Mouse (Mus musculus) brown adipose tissue, adult 24 weeks (tissue): ENCODE measurements around the gene Inpp5b. TPM values are rescaled to one million over a fixed set of nuclear protein-coding genes. Genes with fewer than 3 reads are reported as not detected.

ENCODE experiments used
- H3K27ac ChIP-seq: fragments of 200-500 bp; replicated peaks from 2 replicates; pipeline ENCODE4 v1.5.1; 2012; ENCODE audit warnings: low read depth, mild to moderate bottlenecking, low read length
- H3K4me1 ChIP-seq: fragments of 200-500 bp; 2 replicates; pipeline ENCODE4 v1.6.1; 2012; ENCODE audit warnings: low read length, mixed read lengths; ENCODE audit not compliant: control insufficient read depth, insufficient read depth, insufficient read length
- H3K4me3 ChIP-seq: fragments of 200-500 bp; 2 replicates; pipeline ENCODE4 v1.5.1; 2012; ENCODE audit warnings: low read depth, mild to moderate bottlenecking, low read length, moderate library complexity; ENCODE audit not compliant: insufficient read depth
- polyA plus RNA-seq: library from polyadenylated mRNA; stranded (reverse); fragments of >200 nt; gene quantifications from 2 replicates; pipeline ENCODE4 v1.2.4, GENCODE M21; 2012; ENCODE audit not compliant: missing spikeins, insufficient read depth, insufficient read length

Inpp5b gene
- polyA plus RNA-seq, 1 experiment, result 15.7 TPM

GRCm38 (mm10) chr4:124809136-124809883 lies 67.7 kb downstream of the Inpp5b start:
- no peak overlapping the region for H3K4me3 ChIP-seq
- H3K4me1 ChIP-seq, result peaks cover 10% of the 10 kb centered on the region
- peak overlapping the region; percentile 41; the same call in 1 of the 2 replicates for H3K27ac ChIP-seq

GRCm38 (mm10) chr4:124810056-124810455 lies 68.4 kb downstream of the Inpp5b start:
- no peak overlapping the region; the same call in 1 of the 2 replicates for H3K27ac ChIP-seq
- H3K4me3 ChIP-seq, result no peak overlapping the region
- peaks cover 10% of the 10 kb centered on the region for H3K4me1 ChIP-seq

GRCm38 (mm10) chr4:124811347-124811975 lies 69.8 kb downstream of the Inpp5b start:
- no peak overlapping the region for H3K27ac ChIP-seq

GRCm38 (mm10) chr4:124815901-124816300 lies 74.3 kb downstream of the Inpp5b start:
- H3K4me3 ChIP-seq, result no peak overlapping the region

More at GRCm38 (mm10) chr4:124811347-124811975, 69.8 kb downstream of the Inpp5b start:
- peaks cover 12% of the 10 kb centered on the region for H3K4me1 ChIP-seq
- H3K4me3 ChIP-seq, result no peak overlapping the region

GRCm38 (mm10) chr4:124817803-124818202 lies 76.2 kb downstream of the Inpp5b start:
- H3K27ac ChIP-seq, result peak overlapping the region; percentile 85

More at GRCm38 (mm10) chr4:124815901-124816300, 74.3 kb downstream of the Inpp5b start:
- no peak overlapping the region for H3K27ac ChIP-seq
- peaks cover 9% of the 10 kb centered on the region; the same call in 1 of the 2 replicates for H3K4me1 ChIP-seq

GRCm38 (mm10) chr4:124818832-124819231 lies 77.2 kb downstream of the Inpp5b start:
- H3K4me1 ChIP-seq, result peaks cover 7% of the 10 kb centered on the region; the same call in 1 of the 2 replicates
- H3K4me3 ChIP-seq, result no peak overlapping the region

More at GRCm38 (mm10) chr4:124817803-124818202, 76.2 kb downstream of the Inpp5b start:
- Histone ChIP-seq H3K4me3 (no peak overlapping the region), H3K4me1 (peaks cover 7% of the 10 kb centered on the region; the same call in 1 of the 2 replicates)

GRCm38 (mm10) chr4:124824967-124825366 lies 83.3 kb downstream of the Inpp5b start:
- H3K4me1 ChIP-seq, result no peaks in the 10 kb centered on the region
- H3K4me3 ChIP-seq, result no peak overlapping the region
- H3K27ac ChIP-seq, result no peak overlapping the region

More at GRCm38 (mm10) chr4:124818832-124819231, 77.2 kb downstream of the Inpp5b start:
- H3K27ac ChIP-seq, result no peak overlapping the region

- no peaks in the 10 kb centered on the region for H3K4me1 ChIP-seq
- H3K4me3 ChIP-seq, result no peak overlapping the region
Measured at GRCm38 (mm10) chr4:124825371-124825965, 83.8 kb downstream of the Inpp5b start.

GRCm38 (mm10) chr4:124829671-124830070 lies 88.0 kb downstream of the Inpp5b start:
- no peaks in the 10 kb centered on the region for H3K4me1 ChIP-seq
- H3K4me3 ChIP-seq, result no peak overlapping the region
- no peak overlapping the region for H3K27ac ChIP-seq

More at GRCm38 (mm10) chr4:124825371-124825965, 83.8 kb downstream of the Inpp5b start:
- no peak overlapping the region for H3K27ac ChIP-seq

- no peaks in the 10 kb centered on the region for H3K4me1 ChIP-seq
- no peak overlapping the region for H3K27ac ChIP-seq
- no peak overlapping the region for H3K4me3 ChIP-seq
Measured at GRCm38 (mm10) chr4:124832796-124833195, 91.1 kb downstream of the Inpp5b start.

- no peaks in the 10 kb centered on the region for H3K4me1 ChIP-seq
- no peak overlapping the region for H3K4me3 ChIP-seq
- no peak overlapping the region for H3K27ac ChIP-seq
Measured at GRCm38 (mm10) chr4:124838035-124838700, 96.5 kb downstream of the Inpp5b start.

- no peaks in the 10 kb centered on the region for H3K4me1 ChIP-seq
- H3K27ac ChIP-seq, result no peak overlapping the region
Measured at GRCm38 (mm10) chr4:124840998-124841397, 99.3 kb downstream of the Inpp5b start.

GRCm38 (mm10) chr4:124843493-124843892 lies 101.8 kb downstream of the Inpp5b start:
- Histone ChIP-seq H3K4me1 (no peaks in the 10 kb centered on the region), H3K4me3 (no peak overlapping the region), H3K27ac (no peak overlapping the region)

More at GRCm38 (mm10) chr4:124840998-124841397, 99.3 kb downstream of the Inpp5b start:
- no peak overlapping the region for H3K4me3 ChIP-seq

GRCm38 (mm10) chr4:124847573-124847972 lies 105.9 kb downstream of the Inpp5b start:
- no peak overlapping the region for H3K4me3 ChIP-seq
- H3K4me1 ChIP-seq, result peaks cover 2% of the 10 kb centered on the region; the same call in 1 of the 2 replicates
- H3K27ac ChIP-seq, result no peak overlapping the region
